Mouse (Mus musculus): Measurements from ENCODE around the gene 1810046K07Rik.

GRCm38 (mm10) chr9:51293541-51293940, 35.2 kb downstream of the 1810046K07Rik start:
- TF ChIP-seq POLR2A (IDR thresholded peaks at IDR 0.05; ENCODE audit: insufficient read depth, low read length) (no peak), CTCF (IDR thresholded peaks at IDR 0.05; ENCODE audit: low read depth, low read length) (no peak), EP300 (IDR thresholded peaks at IDR 0.05; ENCODE audit: insufficient read depth, low read depth, low read length) (no peak)

Measured in ES-Bruce4 (cell line).